Mouse (Mus musculus) left cerebral cortex, postnatal 10 days (tissue): ENCODE measurements at regions not wholly inside any gene's neighbourhood (a gene's known extent, or its start where the extent isn't known, plus 50 kb on each side); places are given as distances from the start of the nearest gene placed in this dataset.

Experiments used
- DNase-seq, 2 experiments: peaks; one replicate each; pipeline ENCODE4 v3.0.0; 2021 to 2022; ENCODE audit warnings: low spot score in 2 of 2, mixed read lengths in 1 of 2; ENCODE audit errors: extremely low spot score in 1 of 2
- intact Hi-C: fragments of 180-260 bp; cut with DNase I; formaldehyde crosslinking; loops from one replicate; pipeline ENCODE4 v1.15.1; 2025

DNA sequence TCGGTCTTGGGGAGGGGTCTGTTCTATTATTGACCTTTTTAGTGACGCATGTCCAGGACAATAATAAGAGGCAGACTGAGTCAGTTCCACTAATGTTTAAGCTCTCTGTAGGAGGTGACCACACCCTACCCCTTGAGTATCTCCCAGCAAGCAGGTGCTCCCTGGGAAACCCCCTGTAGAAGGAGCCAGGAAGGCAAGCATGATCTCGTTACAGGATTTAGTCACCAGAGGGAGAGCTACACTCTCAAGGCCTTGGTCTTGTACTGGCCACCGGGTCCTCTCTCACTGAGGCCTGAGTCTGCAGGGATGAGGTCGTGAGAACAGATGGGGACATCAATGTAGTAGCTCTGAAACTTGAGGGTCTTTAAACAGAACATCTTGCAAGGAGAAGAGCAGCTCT, 55.3 kb upstream of the Ccnd2 start:
- DNase-seq: no peak
- intact Hi-C loops: no loop called here

- intact Hi-C loops: no loop called here
- no peak for DNase-seq
Observed at GRCm38 (mm10) chr6:127213355-127213754, 61.4 kb upstream of the Ccnd2 start.

- no peak for DNase-seq
- intact Hi-C loops: no loop called here
Observed at GRCm38 (mm10) chr6:127215915-127216314, 63.9 kb upstream of the Ccnd2 start.

- no peak for DNase-seq
- intact Hi-C loops: no loop called here
Observed at GRCm38 (mm10) chr6:127218634-127219445, 66.8 kb upstream of the Ccnd2 start.

DNA sequence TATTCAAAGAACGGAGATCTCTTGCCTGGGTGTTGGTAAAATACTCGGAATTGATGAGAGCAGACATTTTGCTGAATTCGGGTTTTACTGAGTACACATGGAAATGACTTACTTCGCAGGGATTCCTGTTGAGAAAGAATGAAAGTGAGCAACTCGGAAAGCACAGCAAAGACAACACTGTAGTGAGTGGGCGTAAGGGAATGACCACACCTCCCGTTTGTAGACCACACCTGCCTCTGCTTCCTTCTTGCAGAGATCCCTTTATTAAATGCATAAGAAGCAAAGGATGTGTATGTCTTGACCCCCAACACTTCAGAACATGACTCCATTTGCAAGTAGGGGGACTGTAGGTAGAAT, 67.4 kb upstream of the Ccnd2 start:
- intact Hi-C loops: no loop called here
- DNase-seq: no peak

DNA sequence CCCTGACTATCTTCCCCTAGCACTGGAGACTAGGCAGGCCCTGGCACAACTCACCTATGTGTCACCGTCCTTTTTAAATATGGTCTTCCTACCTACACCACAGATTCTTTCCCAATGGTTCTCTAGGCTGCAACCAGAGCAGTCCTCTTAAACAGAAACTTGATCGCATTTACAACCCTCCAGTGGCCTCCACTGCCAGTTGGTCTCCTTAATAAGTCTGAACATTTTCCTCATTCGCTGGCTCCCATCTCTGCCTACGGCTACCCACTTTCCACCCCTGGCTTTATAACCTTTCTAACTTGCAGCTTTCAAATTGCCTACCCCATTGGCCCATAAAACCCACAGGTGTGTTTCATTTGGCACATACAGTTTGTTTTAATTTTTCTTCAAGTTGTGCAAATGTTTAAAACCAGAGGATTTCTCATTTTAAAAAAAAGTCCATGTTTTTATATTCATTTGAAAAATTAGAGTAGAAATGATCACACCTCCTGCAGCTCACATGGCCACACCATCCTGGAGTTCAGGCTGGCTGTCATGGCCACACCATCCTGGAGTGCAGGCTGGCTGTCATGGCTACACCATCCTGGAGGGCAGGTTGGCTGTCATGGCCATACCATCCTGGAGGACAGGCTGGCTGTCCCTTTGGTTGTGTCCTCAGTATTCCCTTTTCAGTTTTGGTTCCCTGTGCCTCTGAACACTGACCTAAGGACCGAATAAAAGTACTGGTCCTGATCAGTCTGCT, 74.4 kb upstream of the Ccnd2 start:
- intact Hi-C loops: no loop called here
- DNase-seq: no peak

- intact Hi-C loops: no loop called here
- peak in 1 of 2 experiments; percentile 13 for DNase-seq
Observed at GRCm38 (mm10) chr6:127236510-127237109, 84.6 kb upstream of the Ccnd2 start.

DNA sequence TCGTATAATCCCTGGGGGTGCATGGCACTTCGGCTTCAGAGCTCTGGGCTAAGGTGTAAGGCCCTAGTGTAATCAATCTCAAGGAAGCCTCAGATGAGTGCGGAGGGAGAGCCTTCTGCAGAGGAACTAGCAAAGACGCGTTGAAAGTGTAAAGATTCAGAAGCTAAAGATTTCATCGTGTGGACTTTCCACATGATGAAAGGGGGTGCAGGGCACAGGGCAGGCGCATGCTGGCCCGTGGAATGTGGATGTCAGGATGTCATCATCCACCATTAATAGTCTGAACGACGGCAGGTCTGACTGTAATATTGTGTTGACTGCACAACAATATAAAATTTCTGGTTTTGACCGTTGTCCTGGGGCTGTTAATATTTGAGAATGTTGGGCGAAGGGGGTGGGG, 85.2 kb upstream of the Ccnd2 start:
- DNase-seq: no peak
- intact Hi-C loops: no loop called here

DNA sequence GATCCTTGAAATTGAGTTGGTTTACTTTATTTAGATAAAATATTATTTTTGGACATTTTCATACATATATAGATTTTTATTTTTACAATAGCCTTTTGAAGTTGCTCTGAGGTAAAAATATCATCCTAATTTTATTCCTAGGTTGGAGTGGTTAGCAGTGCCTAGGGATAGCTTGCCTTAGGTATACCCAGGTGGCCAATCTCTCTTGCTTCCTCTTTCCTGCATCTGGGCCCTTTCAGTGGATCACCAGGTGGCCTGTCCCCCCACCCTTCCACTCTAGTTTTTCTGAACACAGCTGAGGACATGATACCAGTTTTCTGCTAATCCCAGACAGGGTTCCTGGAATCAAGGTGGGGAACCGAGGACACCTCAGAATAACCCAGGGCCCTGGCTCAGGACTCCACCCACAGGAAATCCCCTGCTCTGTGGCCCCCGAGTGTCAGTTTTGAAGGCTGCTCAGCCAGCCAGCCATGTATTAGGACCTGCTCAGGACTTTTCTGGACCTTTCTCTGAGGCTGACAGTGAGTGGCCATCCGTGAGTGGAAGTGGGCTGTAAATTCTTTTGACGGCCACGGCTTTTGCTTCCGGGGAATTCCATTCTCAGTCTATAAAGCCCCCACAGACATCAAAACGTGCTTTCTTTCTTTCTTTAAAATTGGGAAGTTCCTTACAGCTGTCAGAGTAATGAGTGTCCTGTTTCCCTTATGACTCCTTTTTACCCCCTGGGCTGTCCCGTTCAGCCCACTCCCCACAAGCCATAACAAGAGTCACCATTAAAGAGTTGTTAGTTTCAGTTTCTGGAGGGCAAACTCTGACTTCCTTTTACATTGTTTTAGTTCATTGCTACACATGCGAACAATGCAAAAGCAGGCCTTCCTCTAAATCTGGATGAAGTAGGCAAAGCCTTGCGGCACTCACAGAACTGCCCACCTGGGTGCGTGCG, 87.8 kb upstream of the Ccnd2 start:
- intact Hi-C loops: no loop called here

DNA sequence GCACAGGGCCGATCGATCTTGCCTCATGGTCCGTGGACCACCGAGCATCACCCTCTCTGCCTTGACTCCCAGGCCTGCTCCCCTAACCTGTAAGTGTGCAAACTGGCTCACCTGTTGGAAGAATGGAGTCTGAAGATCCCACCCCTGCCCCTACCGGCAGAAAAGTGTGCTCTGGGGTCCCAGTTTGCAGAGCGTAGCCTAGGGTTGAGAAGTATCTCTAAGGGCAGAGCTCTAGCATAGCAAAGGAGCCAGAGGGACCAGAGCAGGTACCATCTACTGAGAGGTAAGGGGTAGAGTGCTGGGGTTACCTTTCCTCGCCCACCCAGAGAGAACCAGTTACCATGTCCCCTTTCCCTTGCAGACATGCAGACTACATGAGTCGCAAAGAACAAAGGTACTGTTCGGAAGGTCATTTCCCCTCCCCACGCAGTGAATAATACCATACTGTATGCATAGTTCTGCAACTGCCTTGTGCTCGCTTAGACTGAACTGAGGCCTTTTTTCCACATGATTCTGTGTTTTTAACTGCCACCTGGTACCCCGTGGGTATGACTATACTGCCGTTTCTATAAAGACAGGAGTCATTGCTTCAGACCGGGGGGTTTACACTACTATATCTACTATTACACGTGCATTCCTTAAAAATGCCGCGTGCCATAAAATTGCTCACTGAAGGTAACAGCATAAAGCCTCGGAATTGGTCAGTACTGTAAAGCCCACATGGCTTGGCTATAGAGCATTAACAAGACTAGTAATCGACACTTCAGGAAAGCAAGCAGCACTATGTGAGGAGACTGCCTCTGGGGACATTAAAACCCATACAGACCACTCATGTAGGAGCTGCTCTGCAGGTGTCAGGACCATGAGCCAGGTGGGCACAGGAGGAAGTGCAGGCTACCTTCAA, 88.7 kb upstream of the Ccnd2 start:
- intact Hi-C loops: no loop called here

More for the DNA sequence above, 87.8 kb upstream of the Ccnd2 start:
- DNase-seq: no peak

DNA sequence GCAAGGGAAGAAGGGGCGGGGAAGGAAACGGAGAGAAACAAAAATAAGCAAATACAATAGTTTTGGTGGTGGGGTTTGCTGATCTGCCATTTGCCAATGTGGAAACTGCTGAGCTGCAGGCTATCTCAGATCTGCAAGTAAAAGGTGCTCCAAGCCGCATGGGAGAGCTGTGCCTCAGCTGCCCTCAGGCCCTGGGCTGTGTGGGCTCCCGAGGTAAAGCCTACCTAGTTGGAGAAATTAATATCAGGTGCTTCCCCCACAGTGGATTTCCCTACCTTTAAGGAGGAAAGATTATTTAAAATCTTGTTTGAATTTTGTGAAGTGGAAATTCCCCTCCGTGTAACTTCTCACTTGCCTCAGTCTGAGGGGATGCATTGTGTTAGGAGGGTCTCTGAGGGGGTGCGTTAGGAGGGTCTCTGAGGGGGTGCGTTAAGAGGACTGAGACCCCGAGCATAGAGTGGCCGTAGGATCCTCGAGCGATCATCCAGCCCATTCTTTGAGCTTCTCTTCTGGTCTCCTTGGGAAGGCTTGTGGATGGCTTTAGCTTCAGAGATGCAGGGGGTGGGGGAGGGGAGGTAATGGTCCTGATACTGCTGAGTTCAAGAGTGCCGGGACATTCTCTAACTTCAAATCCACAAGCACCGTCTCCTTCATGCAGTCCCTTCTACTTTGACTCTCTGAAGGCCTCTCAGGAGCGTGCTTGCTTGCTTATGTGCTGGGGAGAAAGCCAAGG, 89.9 kb upstream of the Ccnd2 start:
- DNase-seq: no peak
- intact Hi-C loops: no loop called here

More for the DNA sequence above, 88.7 kb upstream of the Ccnd2 start:
- no peak for DNase-seq

DNA sequence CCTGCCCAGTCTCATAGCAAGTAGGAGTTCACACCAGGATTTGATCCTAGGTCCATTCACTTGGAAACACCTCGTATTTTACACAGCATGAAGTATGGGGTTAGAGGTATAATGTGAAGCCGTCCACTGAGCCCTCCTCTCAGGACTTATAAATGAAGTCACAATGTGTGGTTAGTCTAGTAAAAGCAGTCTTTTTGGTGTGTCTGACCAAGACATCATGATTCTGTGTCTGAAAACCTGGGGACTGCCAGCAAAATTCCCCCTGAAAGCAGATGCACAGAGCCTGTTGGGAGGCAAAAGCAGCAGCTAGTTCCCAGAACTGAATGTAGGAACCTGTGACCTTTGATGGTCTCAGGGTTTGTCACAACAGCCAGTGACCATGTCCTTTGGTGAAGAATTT, 91.0 kb upstream of the Ccnd2 start:
- no peak for DNase-seq
- intact Hi-C loops: no loop called here

- intact Hi-C loops: no loop called here
- DNase-seq: no peak
Observed at GRCm38 (mm10) chr6:127245814-127246440, 93.9 kb upstream of the Ccnd2 start.

DNA sequence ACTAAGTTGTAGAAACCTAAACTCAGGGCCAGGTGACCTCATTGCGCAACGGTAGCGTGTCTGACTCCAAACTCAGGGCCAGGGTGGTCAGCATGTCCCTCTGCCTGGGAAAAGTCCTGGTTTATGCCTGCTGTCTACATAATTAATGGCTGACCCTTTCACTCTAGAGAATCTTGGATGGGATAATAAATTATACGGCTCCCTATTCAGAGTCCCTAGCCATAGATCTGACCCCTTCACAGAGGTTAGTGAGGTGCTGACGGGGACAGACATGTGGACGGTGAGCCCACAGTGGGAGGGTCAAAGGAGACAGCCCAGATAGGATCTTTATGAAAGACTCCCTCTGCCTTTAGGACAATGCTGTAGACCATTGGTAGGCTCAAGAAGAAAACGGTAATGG, 94.7 kb upstream of the Ccnd2 start:
- intact Hi-C loops: no loop called here
- no peak for DNase-seq

DNA sequence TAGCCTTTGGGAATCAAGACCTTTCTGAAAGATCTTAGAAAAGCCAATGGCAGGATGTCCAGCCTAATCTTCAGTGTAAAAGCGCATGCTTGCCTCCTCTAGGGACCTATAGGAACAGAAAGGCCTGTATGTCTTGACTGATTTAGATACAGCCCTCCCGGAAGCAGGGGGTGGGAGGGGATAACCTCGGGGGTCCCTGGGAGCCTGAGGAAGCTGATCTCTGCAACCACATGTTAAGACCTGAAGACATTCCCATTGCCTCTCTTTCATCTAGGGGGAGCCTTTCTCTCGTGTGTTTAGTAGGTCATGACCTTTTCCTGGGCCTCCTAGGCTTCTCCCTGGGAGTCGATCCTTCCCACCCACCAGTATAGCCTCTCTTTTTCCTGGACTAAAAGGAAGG, 95.3 kb upstream of the Ccnd2 start:
- no peak for DNase-seq
- intact Hi-C loops: no loop called here

- DNase-seq: no peak
- intact Hi-C loops: no loop called here
Observed at GRCm38 (mm10) chr6:127250181-127250873, 98.3 kb upstream of the Ccnd2 start.
